Mouse (Mus musculus) monocyte, adult 5-6 weeks (primary cell): ENCODE data around the gene Krt78. TPM values are rescaled to one million over a fixed set of nuclear protein-coding genes. Genes with fewer than 3 reads are reported as not detected.

Source experiments
- ATAC-seq: fragments of 153-309, 156-312 bp; replicated peaks from 2 replicates; pipeline ENCODE4 v1.8.0; 2017; ENCODE audit warnings: mild to moderate bottlenecking; ENCODE audit not compliant: low TSS enrichment, insufficient number of reproducible peaks, severe bottlenecking, poor library complexity, low FRiP score
- total RNA-seq: library from RNA; stranded (forward); fragments of 200-1000, 200-491, 200-594 nt; gene quantifications from 3 replicates; pipeline ENCODE4 v1.2.3, GENCODE M21; 2017

Krt78 gene
- total RNA-seq, 1 experiment from 2014 or later, result not detected

DNA sequence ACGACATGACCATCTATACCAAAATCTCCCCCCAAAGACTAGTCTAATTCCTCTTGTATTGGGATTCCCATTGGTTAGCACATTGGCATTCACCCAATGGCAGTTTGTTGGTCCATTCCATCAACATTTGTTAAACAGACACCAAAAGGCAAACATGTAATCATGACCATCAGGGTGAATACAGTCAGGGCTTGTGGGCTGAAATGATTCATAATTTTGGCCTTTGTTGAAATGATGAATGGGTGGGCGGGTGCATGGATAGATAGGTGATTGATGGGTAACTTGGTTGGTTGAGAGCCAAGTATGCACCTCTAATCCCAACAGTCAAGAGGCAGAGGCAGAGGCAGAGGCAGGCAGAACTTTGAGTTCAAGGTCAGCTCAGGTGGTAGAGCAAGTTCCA lies 38.0 kb downstream of the Krt78 start:
- ATAC-seq, result no peak

DNA sequence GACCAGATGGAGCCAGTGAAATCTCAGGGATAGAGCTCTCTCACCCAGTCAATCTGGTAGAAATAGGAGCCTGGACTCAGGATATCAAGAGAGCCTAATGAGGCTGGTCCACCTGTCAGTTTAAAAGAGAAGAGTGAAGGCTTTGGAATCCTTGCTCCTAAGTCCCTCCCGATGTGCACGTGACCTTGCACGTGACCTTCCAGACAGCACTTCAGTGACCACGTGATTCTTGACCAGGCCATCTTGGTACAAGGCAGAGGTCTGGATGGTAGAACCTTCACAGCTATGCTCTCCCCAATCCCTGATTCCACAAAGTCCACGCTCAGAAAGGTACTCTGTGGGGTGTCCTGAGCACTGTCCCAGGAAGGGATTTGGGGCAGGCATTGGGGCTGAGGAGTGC lies 49.2 kb downstream of the Krt78 start:
- no peak for ATAC-seq

DNA sequence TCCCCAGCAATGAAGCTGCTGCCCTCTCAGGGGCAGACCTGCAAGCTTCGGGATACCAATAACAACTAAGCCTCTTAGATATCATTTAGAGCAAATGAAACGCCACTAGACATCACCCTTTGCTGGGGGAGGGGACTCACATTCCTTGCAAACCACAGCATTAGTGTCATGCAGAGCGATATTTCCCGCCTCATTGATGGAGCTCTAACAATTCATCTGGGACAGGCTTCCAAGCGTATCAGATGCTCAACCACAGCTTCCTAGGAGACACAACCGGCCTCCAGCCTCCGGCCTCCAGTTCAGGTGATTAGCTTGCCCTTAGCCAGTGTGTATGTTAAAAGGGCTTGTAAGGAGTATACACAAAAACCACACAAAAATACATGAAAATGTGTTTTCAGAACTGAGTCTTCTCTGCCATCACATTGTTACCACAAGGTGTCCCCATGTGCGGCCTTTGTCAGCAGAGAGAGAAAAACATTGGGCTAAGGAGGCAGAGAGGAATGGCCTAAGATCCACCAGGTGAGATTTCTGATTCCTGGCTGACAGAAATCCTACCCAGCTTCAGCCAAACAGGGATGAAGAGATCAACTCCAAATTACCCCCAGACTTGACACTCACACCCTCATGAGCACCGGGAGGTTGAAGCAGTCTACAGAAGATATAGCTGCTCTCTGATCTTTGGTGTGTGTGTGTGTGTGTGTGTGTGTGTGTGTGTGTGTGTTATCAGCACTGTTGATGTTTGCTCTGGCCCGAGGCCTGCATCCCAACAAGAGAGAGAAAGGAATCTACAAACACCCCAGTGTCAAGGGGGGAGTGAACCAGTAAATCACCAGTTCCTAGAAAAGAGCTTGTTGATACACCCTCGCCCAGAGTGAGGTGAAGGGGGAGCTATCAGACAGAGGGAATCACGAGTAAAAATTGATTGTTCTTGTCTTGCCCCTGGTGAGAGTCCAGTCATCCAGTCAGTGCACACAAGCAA lies 51.6 kb downstream of the Krt78 start:
- ATAC-seq, result no peak

Other genes starting within 250 kb of the Krt78 start
- not detected in 3 replicates for gene Krt5, start 241.4 kb downstream of the Krt78 start, total RNA-seq
- gene Krt71, start 211.2 kb downstream of the Krt78 start, total RNA-seq, result not detected in 3 replicates
- not detected in 3 replicates for gene Krt72, start 167.8 kb downstream of the Krt78 start, total RNA-seq
- gene Krt73, start 151.9 kb downstream of the Krt78 start, total RNA-seq, result not detected in 3 replicates
- gene Krt2, start 136.1 kb downstream of the Krt78 start, total RNA-seq, result not detected in 3 replicates
- not detected in 3 replicates for gene Krt1, start 103.5 kb downstream of the Krt78 start, total RNA-seq
- gene Krt77, start 84.6 kb downstream of the Krt78 start, total RNA-seq, result not detected in 3 replicates
- gene Krt76, start 61.4 kb downstream of the Krt78 start, total RNA-seq, result not detected in 3 replicates
- not detected in 3 replicates for gene Krt4, start 29.6 kb downstream of the Krt78 start, total RNA-seq
- not detected in 3 replicates for gene Krt79, start 14.0 kb downstream of the Krt78 start, total RNA-seq
- 0.19 to 0.68 TPM in 2 of 3 replicates, not detected in the other for gene Krt8, start 50.2 kb upstream of the Krt78 start, total RNA-seq
- 1.1 to 4.4 TPM (median 3.5 TPM) in 3 replicates for gene Krt18, start 73.9 kb upstream of the Krt78 start, total RNA-seq
- 248 to 278 TPM (median 251 TPM) in 3 replicates for gene Eif4b, start 119.5 kb upstream of the Krt78 start, total RNA-seq
- 5.7 TPM in 1 of 3 replicates, not detected in the others for gene Tns2, start 146.1 kb upstream of the Krt78 start, total RNA-seq
- 49.3 to 56.3 TPM (median 49.3 TPM) in 3 replicates for gene Spryd3, start 181.9 kb upstream of the Krt78 start, total RNA-seq
- gene Igfbp6, start 190.1 kb upstream of the Krt78 start, total RNA-seq, result 0.38 to 1.4 TPM (median 0.68 TPM) in 3 replicates
- gene Soat2, start 196.2 kb upstream of the Krt78 start, total RNA-seq, result 6.2 to 25.0 TPM (median 10.2 TPM) in 3 replicates
- 58.9 to 62.9 TPM (median 60.3 TPM) in 3 replicates for gene Zfp740, start 249.0 kb upstream of the Krt78 start, total RNA-seq